Mouse (Mus musculus): Measurements from ENCODE around the gene Olfr64.

GRCm38 (mm10) chr7:103903187-103903586 lies 8.9 kb upstream of the Olfr64 start, which contains the start of gene Olfr65:
- TF ChIP-seq CTCF (IDR thresholded peaks at IDR 0.05; ENCODE audit: low read depth) = no peak
- TF ChIP-seq EP300 (IDR thresholded peaks at IDR 0.05; ENCODE audit: low read depth) = no peak

Measured in liver, embryonic 14.5 days (tissue).